Mouse (Mus musculus) testis, adult 2 months (tissue): ENCODE measurements around the gene Lhx2.

ENCODE experiments used
- CTCF ChIP-seq: fragments of 200-500 bp; IDR thresholded peaks from 2 replicates; pipeline ENCODE4 v1.5.1; 2012; ENCODE audit warnings: low read depth, mild to moderate bottlenecking, inconsistent platforms, low read length, moderate library complexity; ENCODE audit not compliant: control insufficient read depth, insufficient read depth, insufficient replicate concordance
- POLR2A ChIP-seq: fragments of 200-500 bp; IDR thresholded peaks from 2 replicates; pipeline ENCODE4 v1.6.1; 2012; ENCODE audit warnings: low read depth, mild to moderate bottlenecking, inconsistent platforms, low read length, moderate library complexity; ENCODE audit not compliant: control insufficient read depth

DNA sequence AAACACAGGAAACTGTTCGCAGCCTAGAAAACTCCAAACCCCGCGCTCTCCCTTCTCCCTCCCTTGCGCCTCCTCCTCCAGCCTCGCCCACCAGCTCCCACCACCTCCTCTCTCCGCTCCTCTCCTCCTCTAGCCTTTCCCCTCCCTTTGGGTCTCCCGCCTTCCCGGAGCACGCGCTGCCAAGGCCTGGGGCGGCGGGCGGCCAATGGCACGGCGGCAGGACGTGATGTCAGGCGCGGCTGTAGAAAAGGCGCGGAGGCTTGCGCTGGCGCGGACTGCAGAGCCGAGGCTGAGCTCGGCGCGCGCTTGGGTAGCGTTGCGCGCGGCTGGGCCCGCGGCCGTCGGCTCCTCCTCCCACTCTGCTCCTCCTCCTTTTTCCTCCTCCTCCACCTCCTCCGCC, 11.7 kb downstream of the Lhx2 start:
- TF ChIP-seq CTCF (no peak), POLR2A (no peak)
